Mouse (Mus musculus): Measurements from ENCODE around the gene Fgd6. TPM values are rescaled to one million over a fixed set of nuclear protein-coding genes. Genes with fewer than 3 reads are reported as not detected.

Fgd6 gene
- polyA plus RNA-seq, 1 experiment from 2014 or later: 1.7 TPM

GRCm38 (mm10) chr10:94172706-94173105, 136.9 kb downstream of the Fgd6 start:
- Histone ChIP-seq H3K9me3 (no peaks in the 10 kb centered on the region), H3K27me3 (no peaks in the 10 kb centered on the region), H3K4me3 (no peak overlapping the region), H3K9ac (replicated peaks) (no peak overlapping the region), H3K4me1 (peaks cover 21% of the 10 kb centered on the region), H3K27ac (replicated peaks) (no peak overlapping the region), H3K36me3 (peaks cover 47% of the 10 kb centered on the region), H3K4me2 (replicated peaks) (no peak overlapping the region)
- 7% methylated on average over 6 of the region's 6 CpGs for WGBS
- ATAC-seq (replicated peaks): 0 out of 2 replicates have a peak, but pooled peaks have one; percentile 26

- no peaks in the 10 kb centered on the region for H3K27me3 ChIP-seq
- 90% methylated on average over 7 of the region's 7 CpGs for WGBS
- no peak for ATAC-seq (replicated peaks)
- peaks cover 20% of the 10 kb centered on the region for H3K4me1 ChIP-seq
- no peak overlapping the region for H3K9ac ChIP-seq (replicated peaks)
- H3K36me3 ChIP-seq: peaks cover 35% of the 10 kb centered on the region
- H3K27ac ChIP-seq (replicated peaks): no peak overlapping the region
- H3K4me2 ChIP-seq (replicated peaks): no peak overlapping the region
- no peaks in the 10 kb centered on the region for H3K9me3 ChIP-seq
- no peak overlapping the region for H3K4me3 ChIP-seq
These were observed 138.9 kb downstream of the Fgd6 start for GRCm38 (mm10) chr10:94174652-94175051.

- no peaks in the 10 kb centered on the region for H3K4me1 ChIP-seq
- 30% methylated on average over 4 of the region's 4 CpGs for WGBS
- no peak overlapping the region for H3K4me3 ChIP-seq
- H3K9me3 ChIP-seq: no peaks in the 10 kb centered on the region
- no peaks in the 10 kb centered on the region for H3K27me3 ChIP-seq
- peaks cover 25% of the 10 kb centered on the region; the same call in 1 of the 2 replicates for H3K36me3 ChIP-seq
- no peak overlapping the region for H3K4me2 ChIP-seq (replicated peaks)
- H3K9ac ChIP-seq (replicated peaks): no peak overlapping the region
- ATAC-seq (replicated peaks): no peak
- no peak overlapping the region for H3K27ac ChIP-seq (replicated peaks)
These were observed 147.4 kb downstream of the Fgd6 start for GRCm38 (mm10) chr10:94183199-94183598.

Other genes starting within 250 kb of the Fgd6 start
- 0.70 and 0.88 TPM in 2 replicates for gene Usp44, start 204.4 kb upstream of the Fgd6 start, polyA plus RNA-seq (2015; fragmentation: Nextera tagmentation; extraction: Ambion mirVana)
- gene Metap2, start 138.9 kb upstream of the Fgd6 start, polyA plus RNA-seq (2015; fragmentation: Nextera tagmentation; extraction: Ambion mirVana): 166 and 170 TPM in 2 replicates
- 68.6 and 71.8 TPM in 2 replicates for gene Vezt, start 184 bp upstream of the Fgd6 start, polyA plus RNA-seq (2015; fragmentation: Nextera tagmentation; extraction: Ambion mirVana)
- 7.0 and 7.8 TPM in 2 replicates for gene Nr2c1, start 112.0 kb downstream of the Fgd6 start, polyA plus RNA-seq (2015; fragmentation: Nextera tagmentation; extraction: Ambion mirVana)
- gene Ndufa12, start 162.7 kb downstream of the Fgd6 start, polyA plus RNA-seq (2015; fragmentation: Nextera tagmentation; extraction: Ambion mirVana): 292 and 335 TPM in 2 replicates

Measured in forebrain, embryonic 15.5 days (tissue).